Mouse (Mus musculus): ENCODE measurements around the gene Washc4. TPM values are rescaled to one million over a fixed set of nuclear protein-coding genes. Genes with fewer than 3 reads are reported as not detected.

Washc4 gene
- total RNA-seq, 2 experiments from 2014 or later = 13.7 to 17.7 TPM

DNA sequence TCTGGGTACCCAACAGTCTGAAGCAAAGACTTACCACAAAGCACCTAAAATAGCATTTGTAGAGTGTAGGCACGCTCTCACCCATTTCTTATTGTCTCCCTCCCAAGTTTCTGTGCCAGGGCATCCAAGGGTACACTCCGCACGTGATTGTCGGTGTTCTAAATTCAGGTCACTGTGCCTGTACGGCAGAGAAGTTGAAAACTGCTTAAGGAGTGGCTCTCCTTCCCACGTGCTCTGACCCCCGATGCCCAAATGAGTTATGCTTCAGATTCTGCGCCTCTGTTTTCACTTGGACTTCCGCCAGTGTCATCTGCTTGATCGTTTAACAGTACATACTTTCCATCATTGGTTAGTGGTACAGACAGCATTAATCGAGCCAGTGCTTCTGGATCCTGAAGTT, 57.1 kb downstream of the Washc4 start:
- DNase-seq = peak; percentile 14

DNA sequence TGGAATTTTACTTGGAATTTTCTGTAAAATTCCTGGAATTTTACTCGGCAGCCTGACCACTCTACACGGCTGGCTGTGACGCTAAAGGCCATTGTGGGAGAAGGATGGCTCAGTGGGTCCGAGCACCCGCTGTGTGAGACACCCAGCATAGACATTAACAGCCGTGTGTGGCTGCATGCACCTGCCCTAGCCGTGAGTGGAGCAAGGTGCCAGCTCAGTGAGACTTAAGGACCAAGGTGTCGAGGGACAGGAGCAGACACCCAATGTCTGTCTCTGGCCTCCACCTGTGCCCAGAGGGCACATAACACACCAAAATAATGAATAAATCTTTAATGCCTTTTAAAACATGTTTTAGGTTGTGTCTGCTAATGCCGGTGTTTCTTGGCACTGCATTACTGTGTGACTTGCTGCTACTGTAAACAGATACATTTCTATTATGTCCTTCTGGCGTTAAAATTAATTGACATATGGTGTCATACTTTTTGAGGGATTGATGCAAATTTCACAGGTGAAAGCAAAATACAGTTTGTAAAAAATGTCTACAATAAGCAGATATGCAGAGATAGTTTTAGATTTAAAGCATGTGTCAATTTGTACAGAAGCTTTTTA, 60.5 kb downstream of the Washc4 start:
- DNase-seq = no peak

DNA sequence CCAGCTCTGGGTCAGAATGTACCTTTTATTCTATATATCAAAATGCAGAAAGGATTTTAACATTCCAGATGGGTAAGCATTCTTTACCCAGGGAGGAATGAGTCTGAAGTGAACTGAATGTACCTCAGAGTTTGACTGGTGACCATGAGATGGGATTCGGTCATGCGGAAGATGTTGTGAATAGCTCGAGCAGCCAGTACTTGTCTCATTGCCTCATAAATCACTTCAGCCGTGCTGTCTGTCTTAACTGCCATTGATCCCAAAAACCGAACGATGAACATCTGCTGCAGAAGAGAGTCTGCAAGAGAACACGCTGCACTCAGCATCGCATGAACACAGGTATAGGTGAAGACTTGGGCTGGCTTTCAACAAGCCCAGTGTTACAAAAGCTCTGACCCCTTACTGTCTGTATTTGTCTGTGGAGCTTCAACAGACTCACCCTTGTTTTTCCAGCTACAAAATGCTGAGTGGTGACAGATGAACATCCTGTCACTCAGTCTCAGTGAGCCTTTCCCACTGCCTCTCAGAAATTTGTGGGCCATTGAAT, 62.2 kb downstream of the Washc4 start:
- no peak for DNase-seq

DNA sequence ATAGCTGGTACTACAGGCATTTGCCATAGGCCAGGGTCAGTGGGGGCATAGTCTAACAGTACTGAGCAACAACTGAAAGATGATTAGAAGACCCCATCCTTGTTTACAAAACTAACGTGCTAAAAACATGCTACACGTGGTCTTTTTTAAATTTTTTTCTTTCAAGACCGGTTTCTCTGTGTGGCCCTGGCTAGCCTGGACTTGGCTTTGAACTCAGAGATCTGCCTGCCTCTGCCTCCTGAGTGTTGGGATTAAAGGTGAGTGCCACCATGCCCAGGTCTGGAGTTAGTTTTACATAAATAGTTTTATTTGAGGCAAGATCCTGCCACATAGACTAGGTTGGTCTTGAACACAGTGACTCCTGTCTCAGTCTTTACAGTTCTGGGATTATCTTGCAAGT, 63.6 kb downstream of the Washc4 start:
- no peak for DNase-seq

DNA sequence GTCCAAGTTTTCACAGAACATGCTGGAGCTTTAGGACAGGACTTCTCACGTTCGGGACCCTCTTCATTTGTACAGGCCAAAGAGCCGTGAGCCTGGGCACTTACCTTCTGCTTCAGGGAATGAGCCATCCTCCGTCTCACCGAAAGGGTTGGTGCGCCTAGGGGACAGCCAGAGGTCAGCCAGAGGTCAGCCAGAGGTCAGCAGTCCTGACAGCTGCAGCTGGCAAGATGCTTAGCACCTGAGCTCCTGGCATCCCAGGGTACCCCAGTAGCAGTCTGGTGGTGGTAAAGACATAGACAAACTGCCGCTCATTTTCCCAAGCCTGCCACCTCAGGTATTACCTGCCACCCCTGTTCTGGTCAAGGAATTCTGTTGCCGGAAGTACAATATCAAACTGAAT, 65.0 kb downstream of the Washc4 start:
- no peak for DNase-seq

DNA sequence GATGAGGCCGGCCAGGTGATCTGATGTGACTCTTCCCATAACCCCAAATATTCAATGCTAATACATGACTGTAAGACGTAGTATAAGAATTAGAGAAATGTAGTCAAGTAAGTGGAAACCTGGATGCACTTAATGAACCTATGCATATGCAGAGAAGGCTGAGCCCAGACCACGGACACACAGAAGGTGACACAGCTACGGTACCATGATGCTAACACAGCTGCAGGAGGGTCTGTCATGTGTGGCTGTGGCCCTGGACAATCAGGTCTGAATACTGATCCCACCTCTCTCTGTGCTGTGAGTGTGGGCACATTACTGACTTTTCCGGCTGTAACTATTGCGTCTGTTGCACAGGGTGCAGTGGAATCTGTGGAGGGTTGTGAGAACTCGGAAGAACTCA, 67.0 kb downstream of the Washc4 start:
- DNase-seq = no peak

DNA sequence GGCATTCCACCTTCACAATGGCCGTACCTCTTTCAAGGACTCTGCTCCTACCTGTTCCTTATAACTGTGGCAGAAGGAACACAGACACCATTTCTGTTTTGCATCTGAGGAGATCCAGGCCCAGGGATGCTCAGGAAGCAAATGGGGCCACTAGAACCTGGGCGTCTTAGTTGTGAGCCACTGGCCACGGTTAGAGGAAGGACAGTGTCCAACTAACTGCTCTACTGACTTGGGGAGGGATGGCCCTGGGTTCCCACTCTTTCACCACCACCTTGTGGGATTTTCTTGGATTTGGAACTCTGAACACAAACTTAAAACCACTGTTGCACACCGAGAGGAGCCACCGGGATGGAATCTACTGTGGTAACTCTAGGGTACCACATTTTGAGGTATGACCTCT, 68.3 kb downstream of the Washc4 start:
- DNase-seq = no peak

DNA sequence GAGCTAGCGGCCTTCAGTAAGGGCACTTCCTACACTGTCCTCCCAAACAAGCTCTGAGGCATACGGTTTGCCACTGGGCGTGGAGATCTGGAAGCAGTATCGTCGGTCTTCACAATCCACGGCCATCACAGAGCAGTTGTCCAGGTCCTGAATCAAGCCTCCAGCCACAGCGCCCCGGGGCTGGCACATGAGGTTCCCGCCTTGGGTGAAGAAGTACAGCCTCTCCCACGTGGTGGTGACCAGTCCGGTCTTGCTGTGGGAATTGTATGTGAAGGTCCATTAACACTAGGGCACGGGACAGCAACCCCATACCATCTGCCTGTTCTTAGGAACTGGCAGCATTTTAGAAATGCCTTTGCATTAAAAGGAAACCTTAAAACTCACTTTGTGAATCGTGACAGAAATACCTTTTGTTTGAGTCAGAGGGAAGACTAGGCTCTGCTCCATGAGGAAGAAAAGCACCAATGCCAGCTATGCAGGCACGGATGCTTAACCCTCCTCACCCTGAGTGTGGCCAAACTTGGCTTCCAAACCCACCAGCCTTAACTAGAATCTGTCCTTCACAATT, 69.2 kb downstream of the Washc4 start:
- no peak for DNase-seq

DNA sequence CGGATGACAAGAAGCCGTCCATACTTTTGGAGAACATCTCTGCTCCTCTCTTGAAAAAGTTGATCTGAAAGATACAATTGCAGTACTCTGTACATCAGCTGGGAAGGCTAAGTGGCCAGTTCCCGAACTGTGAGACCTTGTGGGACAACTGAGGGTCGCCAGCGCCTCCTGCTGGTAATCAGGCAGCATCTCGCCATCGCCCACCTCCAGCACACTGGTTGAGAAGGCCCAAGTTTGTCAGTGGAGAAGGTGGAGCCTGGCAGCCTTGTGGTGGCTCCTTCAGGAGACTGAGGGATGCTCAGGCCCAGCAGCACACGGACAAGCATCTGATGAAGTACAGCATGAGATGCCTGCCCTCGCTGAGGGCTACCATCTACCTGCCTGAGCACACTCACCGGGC, 73.8 kb downstream of the Washc4 start:
- peak; percentile 57 for DNase-seq

DNA sequence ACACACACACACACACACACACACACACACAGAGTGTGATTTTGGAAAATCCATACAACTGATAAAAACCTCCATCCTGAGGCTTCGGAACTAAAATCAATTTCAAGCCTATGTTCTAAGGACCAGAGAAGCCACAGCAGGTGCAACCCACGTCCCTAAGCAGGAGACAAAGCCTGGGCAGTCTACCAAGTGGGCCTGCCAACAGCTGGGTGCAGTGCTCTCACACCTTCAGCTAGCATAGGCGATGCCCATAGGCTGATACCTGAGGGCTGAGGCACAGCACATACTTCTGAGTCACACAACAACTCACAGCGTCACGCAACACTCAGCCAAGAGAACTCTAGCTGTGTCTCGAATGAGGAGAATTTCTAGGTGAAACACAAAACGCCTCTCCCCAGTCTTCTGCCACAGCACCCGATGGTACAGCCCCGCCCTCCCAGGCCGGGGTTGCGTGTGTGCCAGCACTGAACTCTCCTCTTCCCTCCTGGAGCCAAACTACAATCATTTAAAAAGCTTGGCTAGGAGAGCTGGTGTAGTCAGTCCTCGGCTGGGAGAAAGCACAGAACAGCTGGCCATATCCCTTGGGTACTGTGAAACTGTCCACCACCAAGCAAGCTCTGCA, 75.4 kb downstream of the Washc4 start:
- peak; percentile 50 for DNase-seq

DNA sequence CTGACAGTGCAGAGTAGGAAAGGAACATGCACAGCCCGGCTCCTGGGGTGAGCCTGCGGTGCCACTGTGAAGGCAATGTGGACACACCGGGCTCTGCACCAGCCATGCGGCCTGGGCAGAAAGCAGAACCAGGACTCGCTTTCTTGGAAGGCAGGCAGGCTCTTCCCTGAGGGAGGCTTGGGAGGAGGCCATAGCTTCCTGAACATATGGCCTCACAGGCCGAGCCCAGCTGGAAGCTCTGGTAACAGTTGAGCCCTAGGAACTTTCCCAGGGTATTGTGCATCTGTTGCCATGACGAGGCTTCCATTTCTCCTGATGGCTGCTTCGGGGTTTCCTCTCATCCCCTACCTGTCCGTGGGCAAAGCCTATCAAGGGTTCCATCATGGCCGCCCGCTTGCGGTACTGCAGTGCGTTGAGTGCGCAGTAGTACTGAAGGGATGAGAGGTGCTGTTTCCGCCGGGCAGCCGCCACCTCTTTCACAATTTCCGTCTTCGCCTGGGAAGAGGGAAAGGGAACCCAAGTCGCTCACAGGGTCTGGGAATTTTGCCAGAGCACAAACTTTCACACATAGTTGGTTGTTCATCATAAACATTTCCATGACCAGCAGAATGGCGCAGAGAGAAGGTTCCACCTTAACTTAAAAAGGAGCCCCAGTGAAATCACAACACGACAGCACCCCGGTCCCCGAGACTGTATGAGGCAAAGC, 77.0 kb downstream of the Washc4 start:
- no peak for DNase-seq

DNA sequence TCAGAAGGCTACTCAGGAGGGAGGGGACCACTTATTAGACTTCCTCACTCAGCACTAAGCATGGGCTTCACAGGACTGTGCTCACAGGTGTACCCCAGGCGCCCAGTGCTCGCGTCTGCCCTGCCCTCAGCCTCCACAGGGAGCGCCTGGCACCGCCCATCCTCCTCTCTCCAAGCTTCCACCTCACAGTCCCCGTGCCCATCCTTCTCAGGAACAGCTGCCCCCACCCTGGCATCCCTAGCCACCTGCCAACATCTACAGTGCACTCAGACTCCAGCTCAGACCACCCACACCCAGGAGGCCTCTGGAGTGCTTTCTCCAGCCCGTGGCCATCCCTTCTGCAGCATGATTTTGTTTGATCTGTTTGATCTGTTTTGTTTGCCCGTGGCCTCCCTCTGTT, 80.5 kb downstream of the Washc4 start:
- no peak for DNase-seq

DNA sequence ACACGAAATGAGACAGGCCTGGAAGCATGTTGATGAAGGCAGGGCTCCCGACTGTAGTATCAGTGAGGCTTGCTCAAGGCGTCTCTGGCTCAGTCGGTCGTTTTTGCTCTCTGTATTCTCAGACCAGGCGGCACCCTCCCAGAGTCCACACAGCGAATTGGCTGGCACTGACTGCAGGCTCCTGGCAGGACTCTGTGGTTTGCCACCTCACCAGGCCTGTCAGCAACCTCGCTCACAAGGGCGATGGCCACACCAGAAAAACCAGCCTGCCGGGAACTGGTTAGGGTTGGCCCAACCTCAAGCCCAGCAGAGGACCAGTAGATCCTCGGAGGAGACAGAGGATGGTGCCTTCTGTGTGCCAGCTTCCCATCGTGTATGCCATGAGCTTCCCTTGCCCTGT, 81.3 kb downstream of the Washc4 start:
- DNase-seq = no peak

DNA sequence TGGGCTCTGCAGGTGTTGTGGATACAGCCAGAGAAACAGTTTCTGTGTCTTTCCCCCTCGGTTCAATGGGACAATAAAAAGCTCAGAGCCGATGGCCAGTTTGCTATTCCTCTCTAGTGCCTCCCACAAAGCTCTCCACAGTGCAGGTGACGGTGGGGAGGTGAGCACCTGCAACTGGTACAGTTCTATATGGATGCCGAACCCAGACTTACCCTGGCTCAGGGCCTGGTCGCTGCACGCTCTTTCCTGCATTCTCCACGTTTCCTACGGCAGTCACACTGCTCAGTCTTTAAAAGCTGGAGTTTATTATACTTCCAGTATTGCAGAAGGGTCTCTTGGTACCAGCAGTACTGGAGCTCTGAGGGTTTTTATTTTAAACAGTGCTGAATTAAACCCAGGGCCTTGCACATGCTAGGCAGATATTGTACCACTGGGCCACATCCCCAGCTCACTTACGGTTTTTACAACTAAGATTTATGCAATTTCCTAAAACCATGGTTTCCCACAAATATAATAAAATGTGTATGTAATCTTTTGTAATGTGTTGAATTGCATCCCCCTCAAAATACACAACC, 83.6 kb downstream of the Washc4 start:
- no peak for DNase-seq

DNA sequence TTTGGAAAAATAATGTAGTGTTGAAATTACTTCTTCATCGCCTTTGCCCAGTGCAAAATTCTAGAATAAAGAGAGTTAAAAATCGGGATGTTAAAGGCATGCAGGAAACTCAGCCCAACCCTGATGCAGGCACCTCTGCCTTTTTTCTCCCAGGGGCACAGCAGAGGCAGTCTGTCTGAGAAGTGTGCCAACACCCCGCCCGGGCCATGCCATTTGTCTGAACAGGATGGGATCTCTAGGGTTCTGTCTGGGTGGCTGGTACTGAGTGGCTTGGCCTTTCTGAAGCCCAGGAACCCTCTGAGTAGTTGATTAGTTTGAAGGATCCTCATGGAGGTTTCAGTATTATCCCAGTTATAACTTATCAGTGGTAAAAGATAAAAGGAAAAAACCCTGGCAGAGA, 84.7 kb downstream of the Washc4 start:
- no peak for DNase-seq

DNA sequence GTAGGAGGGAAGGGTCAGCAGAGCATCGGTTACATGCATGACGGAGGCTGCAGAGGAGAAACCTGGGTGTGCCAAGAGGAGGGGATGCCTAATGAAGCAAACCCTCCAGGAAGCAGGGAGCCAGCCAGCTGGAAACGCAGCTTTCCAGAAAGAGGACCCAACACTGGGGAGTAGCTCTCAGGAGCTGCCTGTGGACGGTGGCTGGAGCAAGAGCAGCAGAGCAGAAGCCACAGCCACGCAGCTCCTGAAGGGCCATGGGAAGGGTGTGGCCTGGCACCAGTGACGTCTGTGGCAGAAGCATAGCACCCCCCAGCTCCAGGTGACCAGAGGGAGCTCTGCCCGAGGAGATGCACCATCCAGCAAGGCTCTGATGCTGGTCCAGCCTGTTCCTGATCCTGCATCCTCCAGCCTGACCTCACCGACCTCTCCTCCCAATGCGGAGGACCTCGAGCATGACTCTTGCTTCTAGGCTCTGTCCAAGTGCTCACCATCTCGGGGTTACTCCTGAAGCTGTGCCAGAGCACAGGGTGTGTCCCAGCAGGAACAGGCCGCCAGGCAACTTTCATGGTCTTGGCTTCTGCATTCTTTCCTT, 85.7 kb downstream of the Washc4 start:
- no peak for DNase-seq

DNA sequence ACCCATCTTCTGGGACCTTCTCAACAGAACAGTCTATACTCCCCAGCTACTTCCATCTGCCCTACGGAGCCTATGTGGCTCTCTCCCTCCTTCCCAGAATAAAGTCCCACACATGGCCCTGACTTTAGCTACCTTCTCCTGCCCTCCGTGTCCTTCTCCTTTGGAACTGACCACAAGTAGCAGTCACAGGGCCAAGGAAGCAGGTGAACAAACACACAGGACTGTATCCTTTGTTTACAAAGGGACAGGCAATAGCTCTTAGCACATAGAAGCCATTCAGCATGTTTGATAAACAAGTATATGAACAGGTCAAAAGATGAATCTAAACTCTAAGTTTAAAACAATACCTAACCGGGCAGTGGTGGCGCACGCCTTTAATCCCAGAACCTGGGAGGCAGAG, 86.3 kb downstream of the Washc4 start:
- no peak for DNase-seq

DNA sequence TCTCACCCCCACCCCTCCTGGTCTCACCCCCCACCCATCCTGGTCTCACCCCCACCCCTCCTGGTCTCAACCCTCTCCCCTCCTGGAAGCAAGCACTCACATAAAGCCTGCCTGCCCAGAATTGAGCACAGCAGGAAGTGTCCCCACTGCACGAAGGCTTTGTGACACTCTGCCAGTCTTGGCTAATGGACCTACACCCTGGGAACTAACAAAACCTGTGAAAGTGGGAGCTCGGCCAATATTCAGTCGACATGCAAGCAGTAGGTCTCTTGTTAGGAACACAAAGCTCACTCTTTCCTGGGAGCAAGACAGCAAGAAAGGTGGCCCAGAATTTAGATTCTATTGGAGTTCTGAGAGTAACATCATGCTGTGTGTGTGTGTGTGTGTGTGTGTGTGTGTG, 87.3 kb downstream of the Washc4 start:
- DNase-seq = no peak

DNA sequence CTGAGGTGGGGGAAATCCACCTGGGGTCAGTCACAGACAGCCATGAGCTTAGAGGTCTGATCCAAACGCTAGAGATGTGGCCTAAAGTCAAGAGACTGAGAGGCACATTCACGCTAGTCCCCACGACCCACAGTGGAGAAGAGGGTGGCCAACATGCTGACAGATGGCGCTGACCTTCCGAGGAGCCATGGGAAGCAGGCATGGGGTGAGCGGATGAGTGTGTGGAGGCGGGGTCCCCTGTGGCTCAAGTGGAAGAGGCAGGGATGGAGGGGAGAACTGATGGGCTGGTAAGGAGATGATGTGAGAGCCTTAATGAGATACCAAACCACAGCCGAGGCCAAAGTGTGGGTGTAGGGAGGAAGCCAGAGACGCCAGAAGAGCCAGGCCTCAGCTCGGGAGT, 88.2 kb downstream of the Washc4 start:
- no peak for DNase-seq

DNA sequence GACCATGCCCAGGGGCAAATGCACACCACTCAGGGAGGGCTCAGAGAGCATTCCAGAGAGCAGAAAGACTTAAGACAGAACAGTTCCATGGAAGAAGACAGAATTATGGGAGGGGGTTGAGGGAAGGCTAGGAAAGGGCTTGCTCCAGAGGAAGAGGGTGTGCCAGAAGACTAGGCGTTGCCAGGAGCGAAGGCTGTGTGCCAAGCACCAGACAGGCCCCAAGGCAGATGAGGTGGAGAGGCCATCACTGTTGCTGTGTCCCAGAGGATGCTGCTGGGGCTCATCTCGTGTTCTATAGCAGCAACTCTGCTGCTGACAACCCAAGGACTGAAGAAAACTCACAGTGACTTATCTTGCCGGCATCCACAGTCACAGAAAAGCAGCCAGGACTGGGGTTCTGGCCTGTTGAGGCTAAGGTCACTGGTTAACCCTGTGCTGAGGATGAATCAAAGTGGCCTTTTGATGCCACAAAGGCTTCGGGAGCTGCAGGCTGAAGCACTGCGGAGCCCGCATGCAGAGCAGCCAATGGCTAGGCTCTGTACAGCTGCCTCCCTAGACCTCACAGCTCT, 89.3 kb downstream of the Washc4 start:
- no peak for DNase-seq

DNA sequence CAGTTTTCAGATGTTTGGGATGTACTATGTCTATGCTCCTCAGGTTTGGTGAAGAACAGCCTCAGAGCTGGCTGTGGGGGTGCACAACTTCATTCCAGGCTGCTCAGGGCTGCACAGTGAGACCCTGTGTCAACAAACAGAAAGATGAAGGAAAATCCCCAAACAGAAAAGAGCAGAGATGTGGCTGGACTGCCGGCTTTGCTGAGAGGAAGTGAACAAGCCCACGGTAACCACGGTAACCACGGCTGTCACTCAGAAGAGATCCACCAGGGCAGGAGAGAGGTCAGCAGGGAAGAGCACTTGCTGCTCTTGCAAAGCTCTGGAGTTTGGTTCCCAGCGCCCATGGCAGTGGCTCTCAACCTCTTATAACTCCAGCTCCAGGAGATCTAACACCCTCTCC, 90.9 kb downstream of the Washc4 start:
- DNase-seq = no peak

DNA sequence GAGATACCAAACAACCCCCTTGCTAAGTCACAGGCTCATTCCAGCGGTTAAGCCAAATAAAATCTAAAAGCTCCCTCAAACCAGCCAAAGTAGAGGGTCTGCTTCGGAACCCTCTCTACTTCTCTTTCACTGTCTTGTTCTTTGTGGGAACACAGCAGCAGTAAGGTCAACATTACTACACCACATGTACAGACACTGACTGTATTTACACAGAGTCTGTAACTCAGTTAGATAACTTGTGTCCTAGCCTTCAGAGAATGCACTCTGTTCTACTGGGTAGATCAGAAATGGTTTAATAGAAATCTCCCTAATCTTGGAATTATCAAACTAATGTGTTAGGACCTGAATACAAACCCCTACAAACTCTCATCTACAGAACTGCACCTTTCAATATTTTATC, 92.6 kb downstream of the Washc4 start:
- no peak for DNase-seq

Data from gastrocnemius, postnatal 10 days (tissue).